Mouse (Mus musculus) olfactory bulb, adult 2 months (tissue): ENCODE measurements around the gene Pemt. TPM values are rescaled to one million over a fixed set of nuclear protein-coding genes. Genes with fewer than 3 reads are reported as not detected.
A peak's percentile ranks its signal among the peaks of the same experiment; 100 is the strongest.

ENCODE experiments used
- H3K27ac ChIP-seq: fragments of 200-500 bp; 2 replicates; pipeline ENCODE4 v1.5.1; 2012; ENCODE audit warnings: low read depth, low read length; ENCODE audit not compliant: insufficient read depth
- H3K4me1 ChIP-seq: fragments of 200-500 bp; 2 replicates; pipeline ENCODE4 v1.6.1; 2012; ENCODE audit warnings: low read length; ENCODE audit not compliant: control insufficient read depth, insufficient read depth
- H3K4me3 ChIP-seq: fragments of 200-500 bp; 2 replicates; pipeline ENCODE4 v1.5.1; 2012; ENCODE audit warnings: mild to moderate bottlenecking, low read depth, low read length, moderate library complexity; ENCODE audit not compliant: insufficient read depth
- CTCF ChIP-seq: fragments of 200-500 bp; IDR thresholded peaks from 2 replicates; pipeline ENCODE4 v1.5.1; 2012; ENCODE audit warnings: low read depth, mild to moderate bottlenecking, low read length, moderate library complexity; ENCODE audit not compliant: insufficient read depth
- POLR2A ChIP-seq: fragments of 200-500 bp; IDR thresholded peaks from 2 replicates; pipeline ENCODE4 v1.6.1; 2012; ENCODE audit warnings: mild to moderate bottlenecking, low read depth, low read length, moderate library complexity; ENCODE audit not compliant: insufficient read depth
- WGBS: fragments of 180-500 bp; shearing (Covaris S2); methylation state at CpG from one replicate; pipeline ENCODE4 v1.1.7; 2018; 5-methylcytosine and 5-hydroxymethylcytosine counted together
- polyA plus RNA-seq: library from polyadenylated mRNA; stranded (reverse); fragments of >200 nt; gene quantifications from 2 replicates; pipeline ENCODE4 v1.2.4, GENCODE M21; 2012; ENCODE audit warnings: low replicate concordance; ENCODE audit not compliant: missing spikeins, insufficient read depth, insufficient read length

Pemt gene
- polyA plus RNA-seq, 1 experiment = not detected

GRCm38 (mm10) chr11:60032586-60033430 is 13.5 kb downstream of the Pemt start:
- no peak overlapping the region for H3K4me3 ChIP-seq
- WGBS = 71% methylated on average over 6 of the region's 6 CpGs
- no peak overlapping the region for H3K27ac ChIP-seq
- H3K4me1 ChIP-seq = peaks cover 14% of the 10 kb centered on the region; the same call in 1 of the 2 replicates
- TF ChIP-seq CTCF = no peak
- TF ChIP-seq POLR2A = no peak

GRCm38 (mm10) chr11:60030747-60031331 is 15.4 kb downstream of the Pemt start:
- Histone ChIP-seq H3K27ac (no peak overlapping the region), H3K4me1 (0 out of 2 replicates have a peak, but pooled peaks cover 4% of the 10 kb centered on the region), H3K4me3 (no peak overlapping the region)
- 82% methylated on average over 4 of the region's 4 CpGs for WGBS
- TF ChIP-seq POLR2A (no peak), CTCF (no peak)

GRCm38 (mm10) chr11:60029976-60030375 is 16.3 kb downstream of the Pemt start:
- Histone ChIP-seq H3K27ac (no peak overlapping the region), H3K4me3 (no peak overlapping the region), H3K4me1 (0 out of 2 replicates have a peak, but pooled peaks cover 3% of the 10 kb centered on the region)
- WGBS = 66% methylated on average over 9 of the region's 9 CpGs
- no peak for TF ChIP-seq CTCF
- no peak for TF ChIP-seq POLR2A

- 70% methylated on average over 10 of the region's 10 CpGs for WGBS
- Histone ChIP-seq H3K27ac (no peak overlapping the region), H3K4me3 (no peak overlapping the region), H3K4me1 (0 out of 2 replicates have a peak, but pooled peaks cover 3% of the 10 kb centered on the region)
- no peak for TF ChIP-seq POLR2A
- TF ChIP-seq CTCF = no peak
Measured at GRCm38 (mm10) chr11:60027913-60028875, 18.1 kb downstream of the Pemt start.

- WGBS = 14% methylated on average over 2 of the region's 2 CpGs
- Histone ChIP-seq H3K4me3 (no peak overlapping the region), H3K27ac (no peak overlapping the region), H3K4me1 (0 out of 2 replicates have a peak, but pooled peaks cover 3% of the 10 kb centered on the region)
- peak; percentile 58 for TF ChIP-seq CTCF
- TF ChIP-seq POLR2A = no peak
Measured at GRCm38 (mm10) chr11:60027272-60027671, 19.0 kb downstream of the Pemt start.

GRCm38 (mm10) chr11:60026166-60026565 is 20.1 kb downstream of the Pemt start:
- TF ChIP-seq CTCF = no peak
- Histone ChIP-seq H3K27ac (no peak overlapping the region), H3K4me3 (no peak overlapping the region), H3K4me1 (no peaks in the 10 kb centered on the region)
- 90% methylated on average over 5 of the region's 5 CpGs for WGBS

- WGBS = 93% methylated on average over 6 of the region's 6 CpGs
- Histone ChIP-seq H3K4me3 (no peak overlapping the region), H3K27ac (no peak overlapping the region), H3K4me1 (no peaks in the 10 kb centered on the region)
- TF ChIP-seq CTCF (no peak), POLR2A (no peak)
Measured at GRCm38 (mm10) chr11:60021201-60021600, 25.1 kb downstream of the Pemt start.

- TF ChIP-seq CTCF = no peak
- no peak for TF ChIP-seq POLR2A
- Histone ChIP-seq H3K4me3 (no peak overlapping the region), H3K4me1 (no peaks in the 10 kb centered on the region), H3K27ac (no peak overlapping the region)
- 92% methylated on average over 4 of the region's 4 CpGs for WGBS
Measured at GRCm38 (mm10) chr11:60016726-60017125, 29.6 kb downstream of the Pemt start.

- H3K4me3 ChIP-seq = no peak overlapping the region
- TF ChIP-seq CTCF (no peak), POLR2A (no peak)
- no peak overlapping the region for H3K27ac ChIP-seq
- no peaks in the 10 kb centered on the region for H3K4me1 ChIP-seq
- 63% methylated on average over 3 of the region's 3 CpGs for WGBS
Measured at GRCm38 (mm10) chr11:60011516-60011915, 34.8 kb downstream of the Pemt start.
